Mouse (Mus musculus): ENCODE measurements around the gene Dnajc9. TPM values are rescaled to one million over a fixed set of nuclear protein-coding genes. Genes with fewer than 3 reads are reported as not detected.

Dnajc9 gene
- total RNA-seq, 2 experiments from 2014 or later: 29.4 to 32.5 TPM

GRCm38 (mm10) chr14:20368271-20368670, 20.4 kb downstream of the Dnajc9 start:
- no peak for DNase-seq (ENCODE audit: low spot score in 2 of 2)

- no peak for DNase-seq (ENCODE audit: low spot score in 2 of 2)
Measured at GRCm38 (mm10) chr14:20363230-20363629, 25.5 kb downstream of the Dnajc9 start.

GRCm38 (mm10) chr14:20347991-20348541, 40.6 kb downstream of the Dnajc9 start, which contains the start of the genes Ecd and Fam149b:
TSS of gene Ecd (minus strand) at chr14:20348121.
TSS of gene Fam149b (plus strand) at chr14:20348162.
- DNase-seq (ENCODE audit: low spot score in 2 of 2): peak; percentile 91 to 92

- DNase-seq (ENCODE audit: low spot score in 2 of 2): no peak
Measured at GRCm38 (mm10) chr14:20347441-20347990, 41.2 kb downstream of the Dnajc9 start.

- no peak for DNase-seq (ENCODE audit: low spot score in 2 of 2)
Measured at GRCm38 (mm10) chr14:20345885-20346284, 42.8 kb downstream of the Dnajc9 start.

- DNase-seq (ENCODE audit: low spot score in 2 of 2): no peak
Measured at GRCm38 (mm10) chr14:20340866-20341265, 47.8 kb downstream of the Dnajc9 start.

- no peak for DNase-seq (ENCODE audit: low spot score in 2 of 2)
Measured at GRCm38 (mm10) chr14:20340149-20340548, 48.6 kb downstream of the Dnajc9 start.

GRCm38 (mm10) chr14:20339415-20339814, 49.3 kb downstream of the Dnajc9 start:
- no peak for DNase-seq (ENCODE audit: low spot score in 2 of 2)

Other genes with a start within 250 kb of the Dnajc9 start
- under 1 TPM; 0.21 to 0.37 TPM for gene Kcnk5, start 207.1 kb downstream of the Dnajc9 start, total RNA-seq (2021)
- not detected for gene Kcnk16, start 119.7 kb downstream of the Dnajc9 start, total RNA-seq (2021)
- gene Nudt13, start 94.2 kb downstream of the Dnajc9 start, total RNA-seq (2021): 10 to 100 TPM; 18.4 to 23.4 TPM
- 10 to 100 TPM; 32.4 to 39.2 TPM for gene Ecd, start 40.8 kb downstream of the Dnajc9 start, total RNA-seq (2021)
- 10 to 100 TPM; 41.9 to 51.4 TPM for gene Fam149b, start 40.7 kb downstream of the Dnajc9 start, total RNA-seq (2021)
- 10 to 100 TPM; 34.1 to 35.1 TPM for gene Mrps16, start 4.7 kb upstream of the Dnajc9 start, total RNA-seq (2021)
- gene Cfap70, start 63.3 kb upstream of the Dnajc9 start, total RNA-seq (2021): 1 to 10 TPM; 1.7 to 2.4 TPM
- gene Anxa7, start 91.2 kb upstream of the Dnajc9 start, total RNA-seq (2021): 10 to 100 TPM; 70.5 to 78.1 TPM
- gene Mss51, start 108.0 kb upstream of the Dnajc9 start, total RNA-seq (2021): under 1 TPM; 0.72 to 0.96 TPM
- 100 to 1,000 TPM; 282 to 285 TPM for gene Ppp3cb, start 157.7 kb upstream of the Dnajc9 start, total RNA-seq (2021)

Measured in left cerebral cortex, adult 18-20 months (tissue).